Mouse (Mus musculus) E14TG2a.4 (cell line): Measurements from ENCODE around the gene Ganc.

Experiments used
- H3K27me3 ChIP-seq: 2 replicates; pipeline ENCODE4 v1.6.1; 2014; ENCODE audit warnings: low read length, control low read depth; ENCODE audit not compliant: insufficient read depth
- H3K36me3 ChIP-seq: 2 replicates; pipeline ENCODE4 v1.6.1; 2014; ENCODE audit warnings: low read length, control low read depth; ENCODE audit not compliant: insufficient read depth
- H3K4me1 ChIP-seq: replicated peaks from 2 replicates; pipeline ENCODE4 v1.6.1; 2014; ENCODE audit warnings: low read depth, low read length, control low read depth
- H3K4me3 ChIP-seq: replicated peaks from 2 replicates; pipeline ENCODE4 v1.5.1; 2014; ENCODE audit warnings: mild to moderate bottlenecking, low read length
- H3K9me3 ChIP-seq: 2 replicates; pipeline ENCODE4 v1.6.1; 2014; ENCODE audit warnings: low read length, control low read depth
- CTCF ChIP-seq: conservative IDR thresholded peaks from 2 replicates; pipeline ENCODE4 v1.5.1; 2014; ENCODE audit warnings: low read length
- NANOG ChIP-seq: IDR thresholded peaks from 2 replicates; pipeline ENCODE4 v1.6.1; 2014; ENCODE audit warnings: borderline replicate concordance, low read length, mixed read lengths
- POU5F1 ChIP-seq: IDR thresholded peaks from 2 replicates; pipeline ENCODE4 v1.6.1; 2014; ENCODE audit warnings: low read length, borderline replicate concordance

Gene Ganc

DNA sequence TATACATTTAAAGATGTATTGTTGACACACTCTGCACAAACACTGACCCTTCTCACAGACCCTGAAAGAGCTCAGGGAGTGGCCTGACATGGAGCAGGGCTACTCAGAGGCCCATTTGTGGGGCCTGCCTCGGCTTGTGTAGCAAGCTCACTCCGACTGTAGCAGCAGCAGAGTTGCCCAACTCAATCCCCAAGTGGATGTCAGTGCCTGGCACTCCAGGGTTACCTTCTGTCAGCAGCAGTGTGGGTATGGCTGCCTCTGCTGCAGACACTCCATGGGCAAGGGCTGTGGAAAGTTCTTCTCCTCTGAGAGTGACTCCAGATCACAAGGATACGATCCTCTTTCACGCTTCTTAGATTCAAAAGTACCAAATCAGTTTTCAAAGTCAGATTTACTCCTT, 56.5 kb downstream of the Ganc start:
- Histone ChIP-seq H3K9me3 (0 out of 2 replicates have a peak, but pooled peaks cover 5% of the 10 kb centered on the region), H3K4me1 (no peaks in the 10 kb centered on the region), H3K36me3 (no peaks in the 10 kb centered on the region), H3K27me3 (no peaks in the 10 kb centered on the region; the same call in 1 of the 2 replicates), H3K4me3 (no peak overlapping the region)
- TF ChIP-seq POU5F1, result no peak
- TF ChIP-seq CTCF, result no peak
- no peak for TF ChIP-seq NANOG

DNA sequence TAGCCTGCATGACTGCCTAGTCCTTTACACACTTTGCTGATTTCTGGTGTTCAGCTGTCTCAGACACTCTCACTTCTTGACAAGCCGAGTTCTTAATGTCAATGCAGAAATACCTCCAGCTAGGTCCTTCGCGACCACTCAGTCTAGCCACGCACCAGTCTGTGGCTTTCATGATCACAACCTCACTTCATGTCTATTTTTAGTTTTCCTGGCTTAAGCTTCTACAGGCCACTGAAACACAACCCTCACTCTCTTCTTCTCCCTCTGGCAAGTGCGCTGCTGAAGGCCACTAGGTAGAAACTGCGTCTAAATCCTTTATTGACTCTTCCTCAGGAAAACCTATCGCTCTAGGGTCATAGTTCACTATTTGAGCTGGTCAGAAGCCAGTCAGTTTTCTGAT, 59.6 kb downstream of the Ganc start:
- Histone ChIP-seq H3K36me3 (no peaks in the 10 kb centered on the region), H3K4me1 (no peaks in the 10 kb centered on the region), H3K27me3 (no peaks in the 10 kb centered on the region; the same call in 1 of the 2 replicates), H3K9me3 (0 out of 2 replicates have a peak, but pooled peaks cover 5% of the 10 kb centered on the region), H3K4me3 (no peak overlapping the region)
- TF ChIP-seq CTCF, result no peak
- TF ChIP-seq POU5F1, result no peak

DNA sequence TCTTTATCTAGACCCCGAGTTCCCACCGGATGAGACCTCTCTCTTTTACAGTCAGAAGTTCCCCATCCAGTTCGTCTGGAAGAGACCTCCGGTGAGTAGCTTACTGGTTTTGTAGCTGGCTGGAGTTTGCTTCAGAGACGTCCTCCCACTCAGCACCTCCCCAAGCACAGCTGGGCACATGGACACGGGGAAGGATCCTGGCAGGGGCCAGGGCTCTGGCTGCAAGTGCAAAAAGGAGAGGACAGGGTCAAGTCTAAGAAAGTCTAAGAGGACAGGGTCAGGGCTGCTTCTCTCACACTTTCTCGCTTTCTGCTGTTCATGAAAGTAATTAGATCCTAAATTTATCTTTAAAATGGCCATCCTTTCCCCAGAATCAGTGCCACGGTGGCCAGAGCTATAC, 60.4 kb downstream of the Ganc start:
- Histone ChIP-seq H3K4me3 (no peak overlapping the region), H3K4me1 (no peaks in the 10 kb centered on the region), H3K36me3 (no peaks in the 10 kb centered on the region), H3K27me3 (no peaks in the 10 kb centered on the region; the same call in 1 of the 2 replicates), H3K9me3 (0 out of 2 replicates have a peak, but pooled peaks cover 5% of the 10 kb centered on the region)
- no peak for TF ChIP-seq CTCF
- TF ChIP-seq NANOG, result no peak
- no peak for TF ChIP-seq POU5F1

DNA sequence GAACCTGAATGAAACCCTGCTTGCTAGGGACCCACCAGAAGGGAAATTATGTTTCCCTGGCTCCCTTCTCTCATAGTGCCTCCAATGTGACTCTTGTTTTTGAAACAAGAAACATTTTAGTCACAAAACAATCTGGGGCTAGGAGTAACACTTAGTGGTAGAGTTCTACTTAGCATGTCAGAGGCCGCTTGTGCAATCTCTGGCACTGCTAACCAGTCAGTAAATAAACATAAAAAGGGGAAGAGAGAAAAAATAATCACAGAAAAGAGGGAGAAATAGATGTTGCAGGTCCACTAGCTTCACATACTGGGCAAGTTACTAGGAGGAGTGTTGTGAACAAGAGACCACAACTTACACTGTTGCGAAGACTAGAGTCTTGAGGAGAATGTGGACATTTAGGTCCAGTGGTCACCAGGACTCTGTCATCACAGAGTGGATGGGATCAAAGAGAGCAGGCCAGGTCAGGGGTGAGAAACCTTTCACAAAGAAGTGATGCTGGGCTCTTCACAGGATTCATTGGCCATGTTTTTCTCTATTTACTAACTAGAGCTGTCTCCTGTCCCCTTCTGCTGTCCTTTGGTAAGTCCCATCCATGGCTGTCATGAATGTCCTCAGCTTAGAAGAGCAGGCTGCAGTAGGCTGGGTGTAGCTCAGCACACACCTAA, 61.2 kb downstream of the Ganc start:
- TF ChIP-seq NANOG, result no peak
- TF ChIP-seq CTCF, result no peak
- no peak for TF ChIP-seq POU5F1

DNA sequence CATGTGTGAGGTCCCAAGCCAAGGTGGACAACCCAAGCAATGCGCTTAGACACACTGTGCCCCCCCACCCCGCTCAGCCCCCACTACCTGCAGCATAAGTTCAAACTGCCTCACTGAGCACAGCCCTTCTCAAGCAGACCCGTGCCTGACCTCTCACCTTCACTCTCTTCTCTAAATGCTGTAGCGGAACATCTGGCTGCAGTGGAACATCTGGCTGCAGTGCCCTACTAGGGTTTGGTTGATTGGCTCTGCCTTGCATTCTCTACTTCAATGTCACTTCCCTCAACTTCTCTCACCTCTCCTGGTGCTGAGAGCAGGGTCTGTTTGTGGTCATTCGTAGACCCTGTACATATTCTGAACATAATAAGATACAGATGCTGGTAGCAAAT, 61.7 kb downstream of the Ganc start:
- Histone ChIP-seq H3K36me3 (no peaks in the 10 kb centered on the region), H3K27me3 (no peaks in the 10 kb centered on the region; the same call in 1 of the 2 replicates)
- TF ChIP-seq CTCF (no peak), NANOG (no peak)

More for the DNA sequence above, 61.2 kb downstream of the Ganc start:
- Histone ChIP-seq H3K9me3 (0 out of 2 replicates have a peak, but pooled peaks cover 5% of the 10 kb centered on the region), H3K4me3 (no peak overlapping the region), H3K4me1 (no peaks in the 10 kb centered on the region), H3K36me3 (no peaks in the 10 kb centered on the region), H3K27me3 (no peaks in the 10 kb centered on the region; the same call in 1 of the 2 replicates)

DNA sequence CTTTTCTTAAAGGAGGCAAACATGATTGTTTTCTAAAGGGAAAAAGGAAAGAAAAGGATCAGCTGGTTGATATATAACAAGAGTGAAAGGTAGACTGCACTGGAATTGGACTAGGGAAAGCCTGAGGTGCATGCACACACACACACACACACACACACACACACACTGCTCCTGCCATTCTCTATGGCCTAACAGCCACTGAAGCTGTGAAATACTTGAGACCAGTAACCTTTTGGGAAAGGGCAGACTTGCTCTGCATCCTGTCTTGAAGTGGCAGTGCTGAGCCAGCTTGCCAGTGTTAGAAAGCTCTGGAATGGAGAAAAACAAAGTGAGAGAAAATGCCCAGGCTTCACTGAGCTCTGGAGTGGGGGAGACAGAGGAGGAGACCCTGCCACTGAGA, 64.3 kb downstream of the Ganc start:
- Histone ChIP-seq H3K36me3 (no peaks in the 10 kb centered on the region), H3K4me1 (peaks cover 3% of the 10 kb centered on the region), H3K9me3 (no peaks in the 10 kb centered on the region), H3K4me3 (no peak overlapping the region), H3K27me3 (no peaks in the 10 kb centered on the region; the same call in 1 of the 2 replicates)
- TF ChIP-seq POU5F1, result no peak
- no peak for TF ChIP-seq CTCF
- TF ChIP-seq NANOG, result no peak

More for the DNA sequence above, 61.7 kb downstream of the Ganc start:
- Histone ChIP-seq H3K9me3 (0 out of 2 replicates have a peak, but pooled peaks cover 5% of the 10 kb centered on the region), H3K4me1 (no peaks in the 10 kb centered on the region), H3K4me3 (no peak overlapping the region)

DNA sequence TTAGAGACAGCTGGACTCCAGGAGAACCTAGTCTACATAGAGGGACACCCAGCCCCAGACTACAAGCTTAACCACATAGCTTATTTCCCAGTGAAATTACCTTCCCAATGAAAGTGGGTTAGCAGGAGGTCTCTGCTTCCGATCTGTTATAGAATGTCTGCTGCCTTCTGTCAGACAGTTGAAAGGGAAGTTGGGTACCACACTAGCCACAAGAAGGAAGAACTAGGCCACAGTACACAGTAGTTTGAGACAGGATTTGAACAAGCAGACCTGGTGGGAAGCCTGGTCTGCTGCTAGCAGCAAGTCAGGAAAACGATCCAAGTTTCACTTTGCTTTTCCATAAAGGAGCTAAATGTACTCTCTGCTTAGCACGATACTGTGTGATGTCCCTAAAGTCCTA, 65.5 kb downstream of the Ganc start:
- Histone ChIP-seq H3K4me1 (peaks cover 12% of the 10 kb centered on the region), H3K9me3 (no peaks in the 10 kb centered on the region), H3K4me3 (no peak overlapping the region), H3K27me3 (no peaks in the 10 kb centered on the region; the same call in 1 of the 2 replicates), H3K36me3 (no peaks in the 10 kb centered on the region)
- TF ChIP-seq POU5F1 (no peak), NANOG (no peak), CTCF (no peak)

DNA sequence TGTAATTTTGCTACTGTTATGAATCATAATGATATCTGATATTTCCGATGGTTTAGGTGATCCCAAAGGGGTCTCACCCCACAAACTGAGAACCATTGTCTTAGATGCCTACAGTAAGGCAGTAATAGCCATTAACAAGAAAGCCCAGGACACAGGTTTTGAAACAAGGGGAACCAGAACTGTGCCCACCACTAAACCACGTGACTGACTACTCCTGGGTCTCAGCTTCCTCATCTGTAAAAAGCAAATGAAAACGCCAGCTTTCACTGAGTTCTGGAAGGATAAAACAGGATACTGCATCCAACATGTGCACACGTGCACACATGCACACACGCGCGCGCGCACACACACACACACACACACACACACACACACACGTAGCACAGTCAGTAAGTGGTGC, 66.0 kb downstream of the Ganc start:
- TF ChIP-seq NANOG (no peak), CTCF (no peak), POU5F1 (no peak)
- H3K9me3 ChIP-seq, result no peaks in the 10 kb centered on the region
- no peaks in the 10 kb centered on the region for H3K27me3 ChIP-seq
- peaks cover 17% of the 10 kb centered on the region for H3K4me1 ChIP-seq
- no peak overlapping the region for H3K4me3 ChIP-seq
- no peaks in the 10 kb centered on the region for H3K36me3 ChIP-seq

DNA sequence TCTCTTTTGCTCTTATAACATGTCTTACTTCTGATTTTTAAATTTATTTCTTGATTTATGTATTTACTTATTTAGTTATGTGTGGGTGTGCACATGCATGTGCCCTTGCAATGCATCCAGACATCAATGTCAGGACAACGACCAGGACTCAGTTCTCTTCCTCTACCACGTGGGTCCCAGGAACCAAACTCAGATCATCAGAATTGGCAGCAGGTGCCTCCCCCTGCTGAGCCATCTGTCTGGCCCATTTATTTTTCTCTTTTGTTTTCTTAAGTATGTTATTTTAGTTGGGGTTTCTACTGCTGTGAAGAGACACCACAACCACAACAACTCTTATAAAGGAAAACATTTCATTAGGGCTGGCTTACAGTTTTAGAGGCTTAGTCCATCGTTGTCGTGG, 67.2 kb downstream of the Ganc start:
- Histone ChIP-seq H3K9me3 (no peaks in the 10 kb centered on the region), H3K36me3 (no peaks in the 10 kb centered on the region), H3K4me3 (no peak overlapping the region), H3K27me3 (no peaks in the 10 kb centered on the region), H3K4me1 (peaks cover 26% of the 10 kb centered on the region)
- TF ChIP-seq POU5F1 (no peak), NANOG (no peak), CTCF (no peak)
